Mouse (Mus musculus): ENCODE results near the gene Fbxl20.

Gene Fbxl20

GRCm38 (mm10) chr11:98050940-98051339 lies 99.3 kb downstream of the Fbxl20 start:
- intact Hi-C loops (cut with DNase I): no loop called here

GRCm38 (mm10) chr11:98050520-98050815 lies 99.7 kb downstream of the Fbxl20 start:
- intact Hi-C loops (cut with DNase I): no loop called here

GRCm38 (mm10) chr11:98049672-98050519 lies 100.3 kb downstream of the Fbxl20 start:
- intact Hi-C loops (cut with DNase I): no loop called here

GRCm38 (mm10) chr11:98047745-98048144 lies 102.5 kb downstream of the Fbxl20 start:
- intact Hi-C loops (cut with DNase I): no loop called here

GRCm38 (mm10) chr11:98046466-98046865 lies 103.7 kb downstream of the Fbxl20 start:
- intact Hi-C loops (cut with DNase I): no loop called here

GRCm38 (mm10) chr11:98045596-98045995 lies 104.6 kb downstream of the Fbxl20 start:
- intact Hi-C loops (cut with DNase I): no loop called here

GRCm38 (mm10) chr11:98044074-98044473 lies 106.1 kb downstream of the Fbxl20 start:
- intact Hi-C loops (cut with DNase I): no loop called here

GRCm38 (mm10) chr11:98042741-98043140 lies 107.5 kb downstream of the Fbxl20 start:
- intact Hi-C loops (cut with DNase I): no loop called here

- intact Hi-C loops (cut with DNase I): no loop called here
These were observed 109.2 kb downstream of the Fbxl20 start for GRCm38 (mm10) chr11:98040975-98041374.

GRCm38 (mm10) chr11:98037871-98038270 lies 112.3 kb downstream of the Fbxl20 start:
- intact Hi-C loops (cut with DNase I): no loop called here

- intact Hi-C loops (cut with DNase I): no loop called here
These were observed 114.2 kb downstream of the Fbxl20 start for GRCm38 (mm10) chr11:98035977-98036377.

- intact Hi-C loops (cut with DNase I): no loop called here
These were observed 115.4 kb downstream of the Fbxl20 start for GRCm38 (mm10) chr11:98034840-98035239.

GRCm38 (mm10) chr11:98034061-98034460 lies 116.1 kb downstream of the Fbxl20 start:
- intact Hi-C loops (cut with DNase I): no loop called here

Data from adrenal gland (tissue).